Mouse (Mus musculus): ENCODE measurements around the gene Psme3. TPM values are rescaled to one million over a fixed set of nuclear protein-coding genes. Genes with fewer than 3 reads are reported as not detected.

Gene Psme3
- polyA plus RNA-seq, 2 experiments = 123 to 135 TPM

DNA sequence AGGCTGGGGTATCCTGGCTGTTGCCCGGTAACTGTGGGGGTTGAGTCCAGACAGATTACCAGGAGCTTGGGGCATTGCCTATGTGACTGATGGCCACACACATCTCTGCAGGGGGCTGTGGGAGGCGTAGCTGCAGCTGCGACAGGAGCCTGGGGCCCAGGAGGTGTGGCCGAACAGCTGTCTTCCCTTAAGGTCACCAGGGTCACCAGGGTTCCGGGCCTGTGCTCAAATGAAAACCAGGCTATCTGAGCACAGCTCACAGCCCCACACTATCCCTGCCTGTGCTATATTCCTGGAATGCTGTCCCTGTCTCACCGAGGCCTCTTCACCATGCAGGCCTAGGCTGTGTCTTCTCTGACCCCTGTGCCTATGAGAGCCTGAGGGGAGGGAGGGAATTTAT is 18.5 kb downstream of the Psme3 start:
- no peak overlapping the region for H3K4me2 ChIP-seq (ENCODE audit: low read depth)
- WGBS (ENCODE audit: insufficient replicate concordance) = 38% methylated on average over 6 of the region's 6 CpGs
- no peaks in the 10 kb centered on the region for H3K27me3 ChIP-seq (ENCODE audit: control insufficient read depth, insufficient read depth, low read length)
- no peaks in the 10 kb centered on the region for H3K9me3 ChIP-seq (ENCODE audit: control insufficient read depth, low read length)
- H3K4me3 ChIP-seq (ENCODE audit: insufficient read depth in 1 of 2, low read depth in 2 of 2, low read length in 2 of 2) = no peak overlapping the region
- no peak overlapping the region for H3K9ac ChIP-seq (replicated peaks)
- ATAC-seq (ENCODE audit: insufficient read depth) (no peak), DNase-seq (ENCODE audit: low read depth in 3 of 3, low spot score in 3 of 3) (no peak)
- H3K4me1 ChIP-seq (replicated peaks; ENCODE audit: control insufficient read depth in 2 of 2, insufficient read depth in 2 of 2, low read length in 1 of 2) = peaks cover 3 to 12% of the 10 kb centered on the region in 2 experiments
- TF ChIP-seq CTCF (IDR thresholded peaks at IDR 0.05; ENCODE audit: low read depth) = no peak
- no peak for TF ChIP-seq EP300 (IDR thresholded peaks at IDR 0.05; ENCODE audit: low read depth)
- H3K36me3 ChIP-seq (replicated peaks; ENCODE audit: control insufficient read depth, insufficient read depth, low read depth) = no peaks in the 10 kb centered on the region
- H3K27ac ChIP-seq = no peak overlapping the region

DNA sequence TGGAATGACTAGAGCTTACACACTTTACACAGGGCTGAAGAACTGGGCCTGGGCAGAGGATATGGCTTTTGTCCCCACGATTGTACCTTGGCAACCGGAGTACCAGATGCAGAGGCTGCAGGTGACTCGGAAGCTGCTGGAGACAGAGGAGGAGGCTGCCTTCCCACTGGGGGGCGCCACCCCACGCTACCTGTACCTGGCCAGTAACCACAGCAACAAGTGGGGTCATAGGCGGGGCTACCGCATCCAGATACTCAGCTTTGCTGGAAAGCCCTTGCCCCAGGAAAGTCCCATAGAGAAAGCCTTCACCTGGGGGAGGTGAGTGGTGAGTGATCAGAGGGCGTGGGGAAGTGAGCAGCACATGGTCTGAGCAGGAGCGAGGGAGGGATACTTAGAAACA is 19.7 kb downstream of the Psme3 start:
- WGBS (ENCODE audit: insufficient replicate concordance) = 72% methylated on average over 9 of the region's 9 CpGs
- Histone ChIP-seq H3K27ac (no peak overlapping the region), H3K9me3 (ENCODE audit: control insufficient read depth, low read length) (no peaks in the 10 kb centered on the region), H3K36me3 (replicated peaks; ENCODE audit: control insufficient read depth, insufficient read depth, low read depth) (no peaks in the 10 kb centered on the region), H3K4me2 (ENCODE audit: low read depth) (no peak overlapping the region), H3K4me3 (ENCODE audit: insufficient read depth in 1 of 2, low read depth in 2 of 2, low read length in 2 of 2) (no peak overlapping the region), H3K9ac (replicated peaks) (no peak overlapping the region), H3K4me1 (replicated peaks; ENCODE audit: control insufficient read depth in 2 of 2, insufficient read depth in 2 of 2, low read length in 1 of 2) (peaks cover 3 to 12% of the 10 kb centered on the region in 2 experiments), H3K27me3 (ENCODE audit: control insufficient read depth, insufficient read depth, low read length) (no peaks in the 10 kb centered on the region)
- TF ChIP-seq EP300 (IDR thresholded peaks at IDR 0.05; ENCODE audit: low read depth) (no peak), CTCF (IDR thresholded peaks at IDR 0.05; ENCODE audit: low read depth) (peak; percentile 56)
- DNase-seq (ENCODE audit: low read depth in 3 of 3, low spot score in 3 of 3) (no peak), ATAC-seq (ENCODE audit: insufficient read depth) (no peak)

DNA sequence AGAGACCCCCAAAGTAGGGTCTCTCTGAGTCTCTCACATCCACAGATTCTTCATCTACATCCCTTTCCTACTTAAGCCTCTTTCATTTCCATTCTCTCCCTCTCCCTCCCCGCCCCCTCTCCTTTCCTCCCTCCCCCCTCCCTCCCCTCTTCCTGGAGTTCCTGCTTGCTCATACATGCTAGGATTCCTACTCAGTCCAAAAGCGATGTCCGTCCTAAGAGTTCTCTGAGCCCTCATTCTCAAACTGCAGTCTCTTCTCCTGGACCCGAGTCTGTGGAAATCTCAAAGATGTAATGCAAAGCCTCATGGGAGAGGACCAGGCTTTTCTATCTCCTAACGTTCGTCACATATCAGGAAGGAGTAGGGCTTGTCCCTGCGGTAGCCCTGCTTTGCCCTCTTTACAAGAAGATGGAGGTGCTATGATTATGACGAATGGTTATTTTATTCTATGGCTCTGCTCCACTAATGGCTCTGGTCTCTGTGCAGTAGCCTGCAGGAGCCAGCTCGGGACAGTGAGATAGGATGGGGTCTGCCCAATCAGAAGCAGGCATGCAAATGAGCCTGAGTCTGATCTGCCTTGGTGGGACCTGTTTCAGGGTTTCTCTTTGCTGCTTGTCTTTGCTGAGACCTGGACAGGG is 22.2 kb downstream of the Psme3 start:
- no peaks in the 10 kb centered on the region for H3K36me3 ChIP-seq (replicated peaks; ENCODE audit: control insufficient read depth, insufficient read depth, low read depth)
- H3K4me2 ChIP-seq (ENCODE audit: low read depth) = peak overlapping the region; percentile 42
- no peaks in the 10 kb centered on the region for H3K27me3 ChIP-seq (ENCODE audit: control insufficient read depth, insufficient read depth, low read length)
- peak overlapping the region in 1 of 2 experiments; percentile 37; a peak in 3 of 4 replicates for H3K4me3 ChIP-seq (ENCODE audit: insufficient read depth in 1 of 2, low read depth in 2 of 2, low read length in 2 of 2)
- no peak overlapping the region for H3K9ac ChIP-seq (replicated peaks)
- peaks cover 3 to 12% of the 10 kb centered on the region in 2 experiments for H3K4me1 ChIP-seq (replicated peaks; ENCODE audit: control insufficient read depth in 2 of 2, insufficient read depth in 2 of 2, low read length in 1 of 2)
- no peaks in the 10 kb centered on the region for H3K9me3 ChIP-seq (ENCODE audit: control insufficient read depth, low read length)
- 4% methylated on average over 9 of the region's 9 CpGs for WGBS (ENCODE audit: insufficient replicate concordance)
- DNase-seq (ENCODE audit: low read depth in 3 of 3, low spot score in 3 of 3) (peak; percentile 48 to 61 (median 53)), ATAC-seq (ENCODE audit: insufficient read depth) (peak; percentile 85)
- no peak for TF ChIP-seq CTCF (IDR thresholded peaks at IDR 0.05; ENCODE audit: low read depth)
- TF ChIP-seq EP300 (IDR thresholded peaks at IDR 0.05; ENCODE audit: low read depth) = no peak
- no peak overlapping the region for H3K27ac ChIP-seq

DNA sequence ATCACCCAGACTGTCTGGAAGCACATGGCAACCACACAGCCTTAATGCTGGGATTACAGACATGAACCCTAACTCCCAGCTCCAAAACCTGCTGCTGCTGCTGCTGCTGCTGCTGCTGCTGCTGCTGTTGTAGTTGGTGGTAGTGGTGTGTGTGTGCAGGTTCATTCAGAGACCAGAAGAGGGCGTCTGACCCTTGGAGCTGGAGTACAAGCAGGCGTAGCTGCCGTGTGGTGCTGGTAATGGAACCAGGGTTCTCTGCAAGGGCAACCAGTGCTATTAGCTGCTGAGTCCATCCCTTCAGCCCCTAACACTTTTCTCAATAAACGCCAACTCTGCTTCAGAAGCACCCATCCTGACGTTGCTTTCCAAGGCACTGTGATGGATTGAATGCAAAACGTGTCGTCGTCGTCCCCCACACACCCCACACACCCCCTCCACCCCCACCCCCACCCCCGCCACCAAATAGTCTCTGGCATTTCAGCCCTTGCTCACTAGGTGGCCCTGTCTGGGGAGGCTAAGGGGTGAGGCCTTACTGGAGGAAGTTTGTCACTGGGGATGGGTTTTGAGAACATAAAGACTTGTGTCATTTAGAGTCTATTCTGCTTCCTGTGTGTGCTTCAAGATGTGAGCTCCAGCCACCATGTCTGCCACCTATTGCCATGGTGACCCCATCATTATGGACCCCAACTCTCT is 31.2 kb downstream of the Psme3 start:
- DNase-seq (ENCODE audit: low read depth in 3 of 3, low spot score in 3 of 3) (no peak), ATAC-seq (ENCODE audit: insufficient read depth) (no peak)
- peak; percentile 49 for TF ChIP-seq CTCF (IDR thresholded peaks at IDR 0.05; ENCODE audit: low read depth)
- no peak for TF ChIP-seq EP300 (IDR thresholded peaks at IDR 0.05; ENCODE audit: low read depth)
- Histone ChIP-seq H3K27me3 (ENCODE audit: control insufficient read depth, insufficient read depth, low read length) (no peaks in the 10 kb centered on the region), H3K4me3 (ENCODE audit: insufficient read depth in 1 of 2, low read depth in 2 of 2, low read length in 2 of 2) (no peak overlapping the region), H3K9me3 (ENCODE audit: control insufficient read depth, low read length) (no peaks in the 10 kb centered on the region), H3K27ac (no peak overlapping the region), H3K9ac (replicated peaks) (no peak overlapping the region), H3K4me2 (ENCODE audit: low read depth) (no peak overlapping the region), H3K4me1 (replicated peaks; ENCODE audit: control insufficient read depth in 2 of 2, insufficient read depth in 2 of 2, low read length in 1 of 2) (0 out of 4 replicates have a peak, but pooled peaks cover 0 to 4% of the 10 kb centered on the region in 2 experiments), H3K36me3 (replicated peaks; ENCODE audit: control insufficient read depth, insufficient read depth, low read depth) (no peaks in the 10 kb centered on the region)
- WGBS (ENCODE audit: insufficient replicate concordance) = 57% methylated on average over 10 of the region's 10 CpGs

DNA sequence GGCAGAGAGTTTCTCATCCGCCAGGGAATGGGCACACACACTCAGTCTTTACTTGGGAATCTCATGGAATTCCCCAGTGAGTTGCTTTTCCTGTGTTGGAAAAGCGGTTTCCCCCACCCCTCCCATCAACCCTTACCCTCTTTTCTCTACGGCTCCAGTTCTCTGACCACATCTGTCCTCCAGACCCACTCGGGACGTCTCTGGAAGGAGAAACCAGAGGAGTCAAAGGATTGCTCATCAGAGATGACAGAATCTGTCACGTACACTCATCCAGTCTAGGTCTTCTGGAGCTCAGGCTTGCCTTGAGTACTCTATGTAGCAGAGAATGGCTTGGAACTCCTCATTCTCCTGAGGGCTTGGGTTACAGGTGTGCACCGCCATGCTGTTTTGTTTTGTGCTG is 32.8 kb downstream of the Psme3 start:
- ATAC-seq (ENCODE audit: insufficient read depth) = no peak
- WGBS (ENCODE audit: insufficient replicate concordance) = 62% methylated on average over 7 of the region's 7 CpGs

More for the DNA sequence above, 32.8 kb downstream of the Psme3 start:
- Histone ChIP-seq H3K27ac (no peak overlapping the region), H3K9ac (replicated peaks) (no peak overlapping the region), H3K36me3 (replicated peaks; ENCODE audit: control insufficient read depth, insufficient read depth, low read depth) (no peaks in the 10 kb centered on the region), H3K4me2 (ENCODE audit: low read depth) (no peak overlapping the region), H3K9me3 (ENCODE audit: control insufficient read depth, low read length) (no peaks in the 10 kb centered on the region), H3K4me1 (replicated peaks; ENCODE audit: control insufficient read depth in 2 of 2, insufficient read depth in 2 of 2, low read length in 1 of 2) (0 out of 4 replicates have a peak, but pooled peaks cover 0 to 4% of the 10 kb centered on the region in 2 experiments), H3K4me3 (ENCODE audit: insufficient read depth in 1 of 2, low read depth in 2 of 2, low read length in 2 of 2) (no peak overlapping the region), H3K27me3 (ENCODE audit: control insufficient read depth, insufficient read depth, low read length) (no peaks in the 10 kb centered on the region)
- TF ChIP-seq CTCF (IDR thresholded peaks at IDR 0.05; ENCODE audit: low read depth) (no peak), EP300 (IDR thresholded peaks at IDR 0.05; ENCODE audit: low read depth) (no peak)
- DNase-seq (ENCODE audit: low read depth in 3 of 3, low spot score in 3 of 3) = no peak

All from liver, embryonic 14.5 days (tissue).